ENCODE assay signal across 31 mouse cellular contexts in genomic region chr2:128502676-128503075, GRCm38 (mm10).
DNase-seq lines count a peak whose midpoint lies in the region; ATAC-seq and TF ChIP-seq lines count a peak whose summit lies in the region.
"Had no signal": no experiment of that assay in that cellular context is flagged by ENCODE, and none has a peak within 500 bp of the region (broad histone marks: within the 10 kb centered on the region; RNA-seq: fewer than 3 reads in every experiment).

No protein-coding gene starts in this region.

- peak; percentile 39; the same call in 1 of the 2 replicates for TF ChIP-seq EP300 in CH12.LX (IDR thresholded peaks at IDR 0.05; ENCODE audit: low read length)

- no peak for TF ChIP-seq POLR2A in CH12.LX (IDR thresholded peaks at IDR 0.05; ENCODE audit: low read depth, low read length)

- intact Hi-C loops in left cerebral cortex, adult 2 months (cut with DNase I) = loop anchor here (10.0 kb wide), 1 partner anchor 1582 kb away; no protein-coding TSS in a partner anchor

- dilution Hi-C loops in CH12.LX (cut with MboI; ENCODE audit: extremely low pct_ligation_motif_present, extremely low pct_unique_long_range_greater_than_20kb, low sequenced_read_pairs) = no loop called here

- H3K27me3 ChIP-seq in lung, embryonic 16.5 days (ENCODE audit: control insufficient read depth, insufficient read depth, low read depth, low read length) = no peaks in the 10 kb centered on the region
- H3K27me3 ChIP-seq in CH12.LX (replicated peaks) = no peaks in the 10 kb centered on the region
- H3K27me3 ChIP-seq in neural tube, embryonic 15.5 days (replicated peaks) = no peaks in the 10 kb centered on the region
- H3K27me3 ChIP-seq: embryonic facial prominence, embryonic 15.5 days; forebrain, embryonic 12.5 days; limb, embryonic 12.5 days; liver, embryonic 15.5 days; neural tube, embryonic 13.5 days; stomach, embryonic 15.5 days had no signal

- H3K79me2 ChIP-seq in CH12.LX (replicated peaks; ENCODE audit: control insufficient read depth, extremely low read depth, insufficient read depth, poor library complexity, severe bottlenecking) = no peaks in the 10 kb centered on the region

- TF ChIP-seq CTCF in CH12.LX (conservative IDR thresholded peaks at IDR 0.05 in 1 of 2, IDR thresholded peaks at IDR 0.05 in 1 of 2; ENCODE audit: low read depth in 2 of 2, low read length in 2 of 2) = peak in 1 of 2 experiments; percentile 35; a peak in 2 of 4 replicates
- no peak for TF ChIP-seq CTCF in left cerebral cortex, adult 2 months (IDR thresholded peaks at IDR 0.05)

- peak overlapping the region; percentile 78 for H3K27ac ChIP-seq in lung, embryonic 16.5 days (ENCODE audit: low read length)
- H3K27ac ChIP-seq in CH12.LX (ENCODE audit: insufficient read depth, low read depth) = no peak overlapping the region
- H3K27ac ChIP-seq in left cerebral cortex, adult 2 months = no peak overlapping the region
- no peak overlapping the region for H3K27ac ChIP-seq in neural tube, embryonic 15.5 days (replicated peaks)
- H3K27ac ChIP-seq: embryonic facial prominence, embryonic 10.5 days; embryonic facial prominence, embryonic 15.5 days; forebrain, embryonic 12.5 days; kidney, postnatal 0 days; limb, embryonic 12.5 days; liver, embryonic 15.5 days; macrophage; midbrain, embryonic 10.5 days; neural tube, embryonic 13.5 days; stomach, embryonic 15.5 days had no signal

- no peak for DNase-seq in lung, postnatal 4 days
- peak; percentile 48 for DNase-seq in CH12.LX (ENCODE audit: extremely low read depth)
- DNase-seq in induced T-regulatory cell, adult 2 months (ENCODE audit: low read depth) = peak; percentile 80
- no peak for DNase-seq in left cerebral cortex, adult 2 months (ENCODE audit: extremely low spot score in 1 of 2, low spot score in 2 of 2)
- no peak for DNase-seq in adrenal gland, adult 18-20 months (ENCODE audit: low spot score in 2 of 2)
- DNase-seq: adrenal gland, postnatal 14 days; B cell, adult 2 months; cerebellum, adult 11 months; cerebellum, adult 9-11 months; forebrain, postnatal 0 days; heart, postnatal 14 days; kidney, adult 8-10 months; layer of hippocampus, adult 9-11 months; lung, embryonic 14.5 days; right cerebral cortex, postnatal 25 days; thymus, postnatal 14 days had no signal

- TF ChIP-seq RAD21 in CH12.LX (IDR thresholded peaks at IDR 0.05; ENCODE audit: low read depth, low read length) = no peak

- no peak for ATAC-seq in lung, embryonic 16.5 days (ENCODE audit: low read depth)
- ATAC-seq in neural tube, embryonic 15.5 days (ENCODE audit: low FRiP score) = no peak
- ATAC-seq: forebrain, postnatal 0 days; hindbrain, embryonic 16.5 days; intestine, embryonic 16.5 days; midbrain, embryonic 16.5 days had no signal

- no peaks in the 10 kb centered on the region for H3K36me3 ChIP-seq in lung, embryonic 16.5 days (ENCODE audit: control insufficient read depth, insufficient read depth, low read length)
- no peaks in the 10 kb centered on the region for H3K36me3 ChIP-seq in CH12.LX (replicated peaks in 1 of 2; ENCODE audit: control insufficient read depth in 1 of 2, insufficient read depth in 1 of 2, low read length in 1 of 2)
- no peaks in the 10 kb centered on the region for H3K36me3 ChIP-seq in neural tube, embryonic 15.5 days
- H3K36me3 ChIP-seq: embryonic facial prominence, embryonic 10.5 days; embryonic facial prominence, embryonic 15.5 days; forebrain, embryonic 12.5 days; limb, embryonic 12.5 days; liver, embryonic 15.5 days; midbrain, embryonic 10.5 days; neural tube, embryonic 13.5 days; stomach, embryonic 15.5 days had no signal

- in situ Hi-C loops in CH12.LX (cut with MboI; ENCODE audit: low pct_ligation_motif_present, low pct_unique_long_range_greater_than_20kb, low sequenced_read_pairs) = no loop called here

- no peaks in the 10 kb centered on the region for H3K9me3 ChIP-seq in lung, embryonic 16.5 days (ENCODE audit: control insufficient read depth, low read length)
- H3K9me3 ChIP-seq in CH12.LX (replicated peaks; ENCODE audit: low read length) = peaks cover 18% of the 10 kb centered on the region
- H3K9me3 ChIP-seq in neural tube, embryonic 15.5 days (replicated peaks) = no peaks in the 10 kb centered on the region
- H3K9me3 ChIP-seq: embryonic facial prominence, embryonic 10.5 days; embryonic facial prominence, embryonic 15.5 days; limb, embryonic 12.5 days; liver, embryonic 15.5 days; midbrain, embryonic 10.5 days; neural tube, embryonic 13.5 days; stomach, embryonic 15.5 days had no signal

- no peak overlapping the region for H3K4me2 ChIP-seq in lung, embryonic 16.5 days (ENCODE audit: low read depth, low read length)
- H3K4me2 ChIP-seq in CH12.LX (ENCODE audit: insufficient read depth, low read depth, poor library complexity, severe bottlenecking) = no peak overlapping the region
- H3K4me2 ChIP-seq in neural tube, embryonic 15.5 days = no peak overlapping the region
- H3K4me2 ChIP-seq: embryonic facial prominence, embryonic 15.5 days; forebrain, embryonic 12.5 days; limb, embryonic 12.5 days; liver, embryonic 15.5 days; lung, embryonic 14.5 days; neural tube, embryonic 13.5 days; stomach, embryonic 15.5 days had no signal

- H3K9ac ChIP-seq in lung, embryonic 16.5 days (ENCODE audit: low read length) = no peak overlapping the region; the same call in 1 of the 2 replicates
- H3K9ac ChIP-seq in CH12.LX (ENCODE audit: insufficient read depth, low read depth) = no peak overlapping the region
- H3K9ac ChIP-seq in neural tube, embryonic 15.5 days (replicated peaks) = no peak overlapping the region
- H3K9ac ChIP-seq: embryonic facial prominence, embryonic 15.5 days; forebrain, embryonic 12.5 days; forebrain, postnatal 0 days; limb, embryonic 12.5 days; liver, embryonic 15.5 days; lung, embryonic 14.5 days; neural tube, embryonic 13.5 days; stomach, embryonic 15.5 days had no signal

- peaks cover 4% of the 10 kb centered on the region; the same call in 1 of the 2 replicates for H3K4me1 ChIP-seq in lung, embryonic 16.5 days (replicated peaks; ENCODE audit: control insufficient read depth, insufficient read depth, low read length)
- H3K4me1 ChIP-seq in CH12.LX (ENCODE audit: control insufficient read depth in 1 of 2, insufficient read depth in 2 of 2) = peaks cover 2 to 20% of the 10 kb centered on the region in 2 experiments; a peak in 2 of 4 replicates
- H3K4me1 ChIP-seq in neural tube, embryonic 15.5 days = no peaks in the 10 kb centered on the region
- H3K4me1 ChIP-seq: embryonic facial prominence, embryonic 10.5 days; embryonic facial prominence, embryonic 15.5 days; limb, embryonic 12.5 days; liver, embryonic 15.5 days; neural tube, embryonic 13.5 days; stomach, embryonic 15.5 days had no signal

- no peak overlapping the region for H3K4me3 ChIP-seq in lung, embryonic 16.5 days (ENCODE audit: low read length)
- H3K4me3 ChIP-seq in CH12.LX (replicated peaks in 1 of 3; ENCODE audit: low read depth in 2 of 3, low read length in 2 of 3, poor library complexity in 1 of 3) = no peak overlapping the region
- H3K4me3 ChIP-seq in left cerebral cortex, adult 2 months = no peak overlapping the region
- H3K4me3 ChIP-seq in neural tube, embryonic 15.5 days (replicated peaks) = no peak overlapping the region
- H3K4me3 ChIP-seq: embryonic facial prominence, embryonic 10.5 days; embryonic facial prominence, embryonic 15.5 days; forebrain, embryonic 12.5 days; limb, embryonic 12.5 days; liver, embryonic 15.5 days; midbrain, embryonic 10.5 days; neural tube, embryonic 13.5 days; stomach, embryonic 15.5 days had no signal

- WGBS in lung, embryonic 16.5 days = 70% methylated on average over 4 of the region's 4 CpGs
- WGBS in neural tube, embryonic 15.5 days = 84% methylated on average over 4 of the region's 4 CpGs

TF ChIP-seq in CH12.LX, 34 proteins besides CTCF, POLR2A, EP300 and RAD21:
- TF ChIP-seq JUND (conservative IDR thresholded peaks at IDR 0.05; ENCODE audit: low read depth, low read length) = no peak
- no peak for TF ChIP-seq JUN (IDR thresholded peaks at IDR 0.05; ENCODE audit: insufficient read depth, low read depth, low read length)
- peak; percentile 43 for TF ChIP-seq BHLHE40 (IDR thresholded peaks at IDR 0.05; ENCODE audit: low read depth, low read length)
- TF ChIP-seq ETS1 (conservative IDR thresholded peaks at IDR 0.05; ENCODE audit: low read depth, low read length) = peak; percentile 79
TF ChIP-seq in CH12.LX: peak in this region for 2.

Comparison
In these comparisons a context has a peak if more than half of its experiments do, and no peak if none do; other contexts are left out.
1. DNase-seq: peak in CH12.LX (single experiment) and induced T-regulatory cell, adult 2 months (single experiment); none in lung, postnatal 4 days (0 of 2), left cerebral cortex, adult 2 months (0 of 2) and adrenal gland, adult 18-20 months (0 of 2).